Mouse (Mus musculus): Measurements from ENCODE around the gene D930020B18Rik.

D930020B18Rik gene

GRCm38 (mm10) chr10:121641272-121642053, at the start of gene D930020B18Rik:
Gene D930020B18Rik, plus strand, starts transcription at chr10:121641588.
- DNase-seq (ENCODE audit: low spot score in 2 of 2) = peak in 1 of 2 experiments; percentile 63

GRCm38 (mm10) chr10:121596580-121596979, 44.8 kb upstream of the D930020B18Rik start:
- no peak for DNase-seq (ENCODE audit: low spot score in 2 of 2)

- DNase-seq (ENCODE audit: low spot score in 2 of 2) = no peak
Observed at GRCm38 (mm10) chr10:121601272-121601671, 40.1 kb upstream of the D930020B18Rik start.

- no peak for DNase-seq (ENCODE audit: low spot score in 2 of 2)
Observed at GRCm38 (mm10) chr10:121603556-121603955, 37.8 kb upstream of the D930020B18Rik start.

- DNase-seq (ENCODE audit: low spot score in 2 of 2) = no peak
Observed at GRCm38 (mm10) chr10:121604632-121605344, 36.6 kb upstream of the D930020B18Rik start.

GRCm38 (mm10) chr10:121608177-121608576, 33.2 kb upstream of the D930020B18Rik start:
- DNase-seq (ENCODE audit: low spot score in 2 of 2) = no peak

GRCm38 (mm10) chr10:121611587-121611986, 29.8 kb upstream of the D930020B18Rik start:
- no peak for DNase-seq (ENCODE audit: low spot score in 2 of 2)

- no peak for DNase-seq (ENCODE audit: low spot score in 2 of 2)
Observed at GRCm38 (mm10) chr10:121612448-121612847, 28.9 kb upstream of the D930020B18Rik start.

- no peak for DNase-seq (ENCODE audit: low spot score in 2 of 2)
Observed at GRCm38 (mm10) chr10:121613570-121613969, 27.8 kb upstream of the D930020B18Rik start.

GRCm38 (mm10) chr10:121615146-121615870, 26.1 kb upstream of the D930020B18Rik start:
- no peak for DNase-seq (ENCODE audit: low spot score in 2 of 2)

- no peak for DNase-seq (ENCODE audit: low spot score in 2 of 2)
Observed at GRCm38 (mm10) chr10:121615935-121616334, 25.5 kb upstream of the D930020B18Rik start.

GRCm38 (mm10) chr10:121622431-121622830, 19.0 kb upstream of the D930020B18Rik start:
- DNase-seq (ENCODE audit: low spot score in 2 of 2) = no peak

GRCm38 (mm10) chr10:121623670-121624069, 17.7 kb upstream of the D930020B18Rik start:
- DNase-seq (ENCODE audit: low spot score in 2 of 2) = no peak

- no peak for DNase-seq (ENCODE audit: low spot score in 2 of 2)
Observed at GRCm38 (mm10) chr10:121625006-121625405, 16.4 kb upstream of the D930020B18Rik start.

- DNase-seq (ENCODE audit: low spot score in 2 of 2) = no peak
Observed at GRCm38 (mm10) chr10:121625407-121626185, 15.8 kb upstream of the D930020B18Rik start.

- peak; percentile 97 to 98 for DNase-seq (ENCODE audit: low spot score in 2 of 2)
Observed at GRCm38 (mm10) chr10:121626186-121626882, 15.1 kb upstream of the D930020B18Rik start, which contains the start of gene Xpot. Gene Xpot, minus strand, starts transcription at chr10:121626332.

- no peak for DNase-seq (ENCODE audit: low spot score in 2 of 2)
Observed at GRCm38 (mm10) chr10:121627216-121627852, 14.1 kb upstream of the D930020B18Rik start.

- DNase-seq (ENCODE audit: low spot score in 2 of 2) = no peak
Observed at GRCm38 (mm10) chr10:121628561-121629040, 12.8 kb upstream of the D930020B18Rik start.

- no peak for DNase-seq (ENCODE audit: low spot score in 2 of 2)
Observed at GRCm38 (mm10) chr10:121634159-121634558, 7.2 kb upstream of the D930020B18Rik start.

- no peak for DNase-seq (ENCODE audit: low spot score in 2 of 2)
Observed at GRCm38 (mm10) chr10:121636276-121636675, 5.1 kb upstream of the D930020B18Rik start.

Data from spleen, postnatal 4 days (tissue).